8 mouse cellular contexts compared by ENCODE assay signal in the genomic region with DNA sequence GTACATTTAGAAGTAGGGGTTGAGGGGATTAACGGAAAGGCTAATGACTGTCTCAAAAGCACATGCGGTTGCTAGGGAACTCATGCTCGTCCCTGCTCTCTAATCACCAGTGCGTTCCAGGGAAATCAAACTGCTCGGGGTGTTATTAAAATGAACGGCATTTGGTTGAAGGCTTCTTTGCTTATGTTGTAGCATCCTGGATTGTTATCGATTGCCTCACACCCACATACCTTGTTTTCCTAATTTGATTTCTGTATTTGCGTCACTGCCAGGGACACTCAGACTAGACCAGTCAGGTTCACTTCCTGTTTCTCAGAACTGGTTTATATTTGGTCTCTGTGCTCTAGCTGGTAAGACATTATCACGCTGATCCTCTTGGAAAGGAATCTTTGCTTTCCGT.
DNase-seq lines count a peak whose midpoint lies in the region; ATAC-seq lines count a peak whose summit lies in the region.

No protein-coding gene starts in this region.

- H3K4me1 ChIP-seq in midbrain, embryonic 14.5 days (ENCODE audit: control insufficient read depth, insufficient read depth, low read length) = peaks cover 32% of the 10 kb centered on the region

- no peak for ATAC-seq in midbrain, embryonic 14.5 days (ENCODE audit: low FRiP score, low TSS enrichment)

- H3K9ac ChIP-seq in midbrain, embryonic 14.5 days (replicated peaks; ENCODE audit: low read length) = no peak overlapping the region

- intact Hi-C loops in left cerebral cortex, postnatal 10 days (cut with DNase I) = no loop called here

- no peaks in the 10 kb centered on the region for H3K36me3 ChIP-seq in midbrain, embryonic 14.5 days (ENCODE audit: control insufficient read depth, insufficient read depth, low read length)

- DNase-seq in layer of hippocampus, adult 9-11 months = peak; percentile 56
- DNase-seq in layer of hippocampus, postnatal 36 days = no peak
- peak; percentile 72 for DNase-seq in Muller cell, postnatal 12 days (ENCODE audit: inconsistent ontology term)
- peak; percentile 71 for DNase-seq in heart, adult 9 months (ENCODE audit: low spot score in 2 of 2)
- peak; percentile 72 for DNase-seq in midbrain, embryonic 14.5 days
- no peak for DNase-seq in thymus, postnatal 14 days
- no peak for DNase-seq in left cerebral cortex, postnatal 10 days (ENCODE audit: extremely low spot score in 1 of 2, low spot score in 2 of 2)
- no peak for DNase-seq in spleen, adult 18-20 months

- 14% methylated on average over 10 of the region's 10 CpGs for WGBS in midbrain, embryonic 14.5 days

- peaks cover 30% of the 10 kb centered on the region for H3K27me3 ChIP-seq in midbrain, embryonic 14.5 days (ENCODE audit: control insufficient read depth, insufficient read depth, low read length)

- no peaks in the 10 kb centered on the region for H3K9me3 ChIP-seq in midbrain, embryonic 14.5 days (ENCODE audit: control insufficient read depth, low read length)

- H3K4me3 ChIP-seq in midbrain, embryonic 14.5 days (replicated peaks; ENCODE audit: low read depth, low read length) = no peak overlapping the region

- peak overlapping the region; percentile 39 for H3K4me2 ChIP-seq in midbrain, embryonic 14.5 days (ENCODE audit: low read length)

- H3K27ac ChIP-seq in midbrain, embryonic 14.5 days (replicated peaks; ENCODE audit: low read depth, low read length) = peak overlapping the region; percentile 3; the same call in 1 of the 2 replicates

Comparison
In these comparisons a context has a peak if more than half of its experiments do, and no peak if none do; other contexts are left out.
1. DNase-seq: peak in layer of hippocampus, adult 9-11 months (single experiment), Muller cell, postnatal 12 days (single experiment), heart, adult 9 months (2 of 2) and midbrain, embryonic 14.5 days (single experiment); none in layer of hippocampus, postnatal 36 days (0 of 2), thymus, postnatal 14 days (single experiment), left cerebral cortex, postnatal 10 days (0 of 2) and spleen, adult 18-20 months (0 of 2).